Mouse (Mus musculus) hindbrain, postnatal 0 days (tissue): Measurements from ENCODE around the gene Micu1. TPM values are rescaled to one million over a fixed set of nuclear protein-coding genes. Genes with fewer than 3 reads are reported as not detected.

ENCODE experiments used
- ATAC-seq: fragments of 200-750 bp; cut with Nextera tagmentation; 2 replicates; pipeline ENCODE4 v1.8.0; 2017; ENCODE audit warnings: mild to moderate bottlenecking, moderate TSS enrichment, moderate library complexity
- DNase-seq: peaks from one replicate; pipeline ENCODE4 v3.0.0-alpha.2; 2015; ENCODE audit warnings: low spot score
- H3K27ac ChIP-seq: fragments of 300-500 bp; sonication (generic); 2 replicates; pipeline ENCODE4 v1.5.1; 2014; ENCODE audit warnings: mild to moderate bottlenecking
- H3K27me3 ChIP-seq: fragments of 300-500 bp; sonication (generic); 2 replicates; pipeline ENCODE4 v1.6.1; 2014; ENCODE audit warnings: low read length, mixed read lengths; ENCODE audit not compliant: insufficient read depth
- H3K36me3 ChIP-seq: fragments of 300-500 bp; sonication (generic); 2 replicates; pipeline ENCODE4 v1.6.1; 2014; ENCODE audit warnings: low read length, mixed read lengths; ENCODE audit not compliant: insufficient read depth
- H3K4me1 ChIP-seq: fragments of 300-500 bp; sonication (generic); 2 replicates; pipeline ENCODE4 v1.6.1; 2014; ENCODE audit warnings: antibody characterized with exemption, low read length, mixed read lengths; ENCODE audit not compliant: insufficient read depth
- H3K4me2 ChIP-seq: fragments of 300-500 bp; sonication (generic); 2 replicates; pipeline ENCODE4 v1.6.1; 2014; ENCODE audit warnings: low read depth, mild to moderate bottlenecking, low read length, moderate library complexity, mixed read lengths
- H3K4me3 ChIP-seq: fragments of 300-500 bp; sonication (generic); 2 replicates; pipeline ENCODE4 v1.5.1; 2014; ENCODE audit warnings: low read length
- H3K9ac ChIP-seq: fragments of 300-500 bp; sonication (generic); replicated peaks from 2 replicates; pipeline ENCODE4 v1.6.1; 2014; ENCODE audit warnings: mild to moderate bottlenecking, low read length, moderate library complexity, mixed read lengths
- H3K9me3 ChIP-seq: fragments of 300-500 bp; sonication (generic); 2 replicates; pipeline ENCODE4 v1.6.1; 2016; ENCODE audit warnings: low read length, mixed read lengths
- CTCF ChIP-seq: IDR thresholded peaks from 2 replicates; pipeline ENCODE4 v1.5.1; 2016; ENCODE audit warnings: antibody characterized with exemption, control low read depth, low read depth
- WGBS: fragments of 180-500 bp; shearing (Covaris S2); extraction: QIAGEN DNeasy Blood & Tissue Kit; methylation state at CpG from one replicate; pipeline ENCODE4 v1.1.7; 2014; 5-methylcytosine and 5-hydroxymethylcytosine counted together
- polyA plus RNA-seq: library from polyadenylated mRNA; unstranded; fragments of >200 nt; fragmentation: Nextera tagmentation; extraction: Ambion mirVana; gene quantifications from 2 replicates; pipeline ENCODE4 v1.2.1, GENCODE M21; 2015
- total RNA-seq: library from RNA; depleted of rRNA; stranded (reverse); fragments of >200 nt; gene quantifications from 2 replicates; pipeline ENCODE4 v1.2.3, GENCODE M21; 2014

Gene Micu1
- total and polyA plus RNA-seq, 2 experiments from 2014 or later: 73.4 to 74.9 TPM

- Histone ChIP-seq H3K9me3 (no peaks in the 10 kb centered on the region), H3K4me2 (no peak overlapping the region), H3K4me1 (peaks cover 6% of the 10 kb centered on the region), H3K36me3 (no peaks in the 10 kb centered on the region), H3K9ac (no peak overlapping the region), H3K27ac (no peak overlapping the region), H3K4me3 (no peak overlapping the region), H3K27me3 (no peaks in the 10 kb centered on the region)
- DNase-seq (no peak), ATAC-seq (no peak)
- WGBS: 89% methylated on average over 14 of the region's 14 CpGs
- TF ChIP-seq CTCF: no peak
Measured at GRCm38 (mm10) chr10:59885174-59886080, 183.2 kb downstream of the Micu1 start.

- no peaks in the 10 kb centered on the region for H3K4me1 ChIP-seq
- H3K4me3 ChIP-seq: no peak overlapping the region
- H3K27ac ChIP-seq: no peak overlapping the region
- H3K36me3 ChIP-seq: no peaks in the 10 kb centered on the region; the same call in 1 of the 2 replicates
- ATAC-seq (no peak), DNase-seq (no peak)
- H3K27me3 ChIP-seq: no peaks in the 10 kb centered on the region
- no peak overlapping the region for H3K4me2 ChIP-seq
- TF ChIP-seq CTCF: no peak
- 100% methylated on average over 1 of the region's 1 CpGs for WGBS
- H3K9ac ChIP-seq: no peak overlapping the region
- H3K9me3 ChIP-seq: no peaks in the 10 kb centered on the region
Measured at GRCm38 (mm10) chr10:59886081-59886466, 183.8 kb downstream of the Micu1 start.

- 79% methylated on average over 5 of the region's 5 CpGs for WGBS
- ATAC-seq (no peak), DNase-seq (no peak)
- no peak overlapping the region for H3K27ac ChIP-seq
- no peak overlapping the region for H3K9ac ChIP-seq
- H3K27me3 ChIP-seq: no peaks in the 10 kb centered on the region
- no peaks in the 10 kb centered on the region for H3K4me1 ChIP-seq
- TF ChIP-seq CTCF: no peak
- peaks cover 12% of the 10 kb centered on the region for H3K36me3 ChIP-seq
- H3K4me2 ChIP-seq: no peak overlapping the region
- H3K9me3 ChIP-seq: no peaks in the 10 kb centered on the region
- H3K4me3 ChIP-seq: no peak overlapping the region
Measured at GRCm38 (mm10) chr10:59887432-59887831, 185.2 kb downstream of the Micu1 start.

- 88% methylated on average over 7 of the region's 7 CpGs for WGBS
- Histone ChIP-seq H3K4me3 (no peak overlapping the region), H3K9me3 (no peaks in the 10 kb centered on the region), H3K27me3 (no peaks in the 10 kb centered on the region), H3K36me3 (peaks cover 23% of the 10 kb centered on the region), H3K27ac (no peak overlapping the region), H3K4me2 (no peak overlapping the region), H3K9ac (no peak overlapping the region), H3K4me1 (no peaks in the 10 kb centered on the region)
- DNase-seq: no peak
- no peak for TF ChIP-seq CTCF
- no peak for ATAC-seq
Measured at GRCm38 (mm10) chr10:59889339-59889738, 187.1 kb downstream of the Micu1 start.

- H3K4me1 ChIP-seq: no peaks in the 10 kb centered on the region
- H3K9ac ChIP-seq: no peak overlapping the region
- H3K9me3 ChIP-seq: no peaks in the 10 kb centered on the region
- peaks cover 24% of the 10 kb centered on the region for H3K36me3 ChIP-seq
- no peak overlapping the region for H3K4me2 ChIP-seq
- no peak overlapping the region; the same call in 1 of the 2 replicates for H3K27ac ChIP-seq
- no peak for TF ChIP-seq CTCF
- no peak overlapping the region for H3K4me3 ChIP-seq
- no peaks in the 10 kb centered on the region for H3K27me3 ChIP-seq
- 69% methylated on average over 15 of the region's 15 CpGs for WGBS
- DNase-seq (no peak), ATAC-seq (peak; percentile 59)
Measured at GRCm38 (mm10) chr10:59889953-59890751, 187.9 kb downstream of the Micu1 start.

- 27% methylated on average over 6 of the region's 6 CpGs for WGBS
- H3K36me3 ChIP-seq: peaks cover 34% of the 10 kb centered on the region
- no peak overlapping the region for H3K4me3 ChIP-seq
- H3K9me3 ChIP-seq: no peaks in the 10 kb centered on the region
- ATAC-seq (peak; percentile 24; the same call in 1 of the 2 replicates), DNase-seq (peak; percentile 91)
- peaks cover 11% of the 10 kb centered on the region for H3K4me1 ChIP-seq
- no peak overlapping the region for H3K27ac ChIP-seq
- peak; percentile 99 for TF ChIP-seq CTCF
- no peak overlapping the region for H3K9ac ChIP-seq
- H3K27me3 ChIP-seq: no peaks in the 10 kb centered on the region
- no peak overlapping the region for H3K4me2 ChIP-seq
Measured at GRCm38 (mm10) chr10:59892977-59893376, 190.7 kb downstream of the Micu1 start.
